Mouse (Mus musculus) lung, embryonic 14.5 days (tissue): ENCODE measurements at regions not wholly inside any gene's neighbourhood (a gene's known extent, or its start where the extent isn't known, plus 50 kb on each side); places are given as distances from the start of the nearest gene placed in this dataset.

Experiments used
- ATAC-seq: fragments of 200-750 bp; cut with Nextera tagmentation; 2 replicates; pipeline ENCODE4 v1.8.0; 2017; ENCODE audit warnings: mild to moderate bottlenecking, moderate TSS enrichment, moderate library complexity; ENCODE audit not compliant: insufficient read depth
- DNase-seq: peaks from one replicate; pipeline ENCODE4 v3.0.0-alpha.2; 2015
- H3K27ac ChIP-seq: fragments of 300-500 bp; sonication (generic); 2 replicates; pipeline ENCODE4 v1.5.1; 2014; ENCODE audit warnings: low read depth, mild to moderate bottlenecking, moderate library complexity
- H3K27me3 ChIP-seq: fragments of 300-500 bp; sonication (generic); 2 replicates; pipeline ENCODE4 v1.6.1; 2014; ENCODE audit warnings: low read length, control low read depth; ENCODE audit not compliant: insufficient read depth
- H3K36me3 ChIP-seq: fragments of 300-500 bp; sonication (generic); 2 replicates; pipeline ENCODE4 v1.6.1; 2014; ENCODE audit warnings: control low read depth; ENCODE audit not compliant: insufficient read depth
- H3K4me1 ChIP-seq: fragments of 300-500 bp; sonication (generic); 2 replicates; pipeline ENCODE4 v1.6.1; 2014; ENCODE audit warnings: antibody characterized with exemption, control low read depth; ENCODE audit not compliant: insufficient read depth
- H3K4me2 ChIP-seq: fragments of 300-500 bp; sonication (generic); 2 replicates; pipeline ENCODE4 v1.6.1; 2014; ENCODE audit warnings: mild to moderate bottlenecking
- H3K4me3 ChIP-seq: fragments of 300-500 bp; sonication (generic); 2 replicates; pipeline ENCODE4 v1.5.1; 2014; ENCODE audit warnings: low read depth, low read length
- H3K9ac ChIP-seq: fragments of 300-500 bp; sonication (generic); 2 replicates; pipeline ENCODE4 v1.6.1; 2014
- H3K9me3 ChIP-seq: fragments of 300-500 bp; sonication (generic); 2 replicates; pipeline ENCODE4 v1.6.1; 2016; ENCODE audit warnings: low read depth, low read length, control low read depth
- CTCF ChIP-seq: IDR thresholded peaks from 2 replicates; pipeline ENCODE4 v1.5.1; 2016; ENCODE audit warnings: antibody characterized with exemption, low read depth
- WGBS: fragments of 180-500 bp; shearing (Covaris S2); extraction: QIAGEN DNeasy Blood & Tissue Kit; methylation state at CpG from one replicate; pipeline ENCODE4 v1.1.7; 2014; 5-methylcytosine and 5-hydroxymethylcytosine counted together

DNA sequence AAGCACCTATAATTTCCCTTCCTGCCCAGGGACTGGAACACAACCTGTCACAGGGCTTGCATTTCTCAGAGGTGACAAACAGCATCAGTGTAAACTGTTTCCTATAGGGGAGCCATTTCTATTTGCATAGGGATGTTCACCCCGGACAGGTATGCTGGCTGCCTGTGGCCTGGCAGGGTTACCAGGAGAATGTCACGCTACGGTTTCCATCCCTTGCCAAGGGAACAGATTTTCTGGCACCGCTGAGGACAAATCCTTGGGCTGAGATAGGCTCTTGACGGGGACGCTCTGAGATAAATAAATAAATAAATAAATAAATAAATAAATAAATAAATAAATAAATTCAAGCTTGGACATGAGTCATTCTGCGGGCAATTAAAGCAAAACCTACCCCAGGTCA lies 308.0 kb downstream of the Gm45692 start:
- no peak for ATAC-seq
- Histone ChIP-seq H3K4me3 (no peak overlapping the region), H3K9ac (no peak overlapping the region), H3K9me3 (no peaks in the 10 kb centered on the region), H3K36me3 (no peaks in the 10 kb centered on the region), H3K27ac (no peak overlapping the region), H3K4me1 (no peaks in the 10 kb centered on the region), H3K27me3 (no peaks in the 10 kb centered on the region), H3K4me2 (no peak overlapping the region)
- 90% methylated on average over 7 of the region's 7 CpGs for WGBS
- no peak for DNase-seq
- TF ChIP-seq CTCF = no peak

- no peaks in the 10 kb centered on the region for H3K27me3 ChIP-seq
- 78% methylated on average over 8 of the region's 8 CpGs for WGBS
- TF ChIP-seq CTCF = no peak
- H3K36me3 ChIP-seq = no peaks in the 10 kb centered on the region
- H3K27ac ChIP-seq = no peak overlapping the region
- H3K9me3 ChIP-seq = no peaks in the 10 kb centered on the region
- ATAC-seq (no peak), DNase-seq (no peak)
- no peak overlapping the region for H3K9ac ChIP-seq
- H3K4me3 ChIP-seq = no peak overlapping the region
- H3K4me2 ChIP-seq = no peak overlapping the region
- no peaks in the 10 kb centered on the region for H3K4me1 ChIP-seq
Observed at GRCm38 (mm10) chr8:26429751-26430327, 310.5 kb downstream of the Gm45692 start.

DNA sequence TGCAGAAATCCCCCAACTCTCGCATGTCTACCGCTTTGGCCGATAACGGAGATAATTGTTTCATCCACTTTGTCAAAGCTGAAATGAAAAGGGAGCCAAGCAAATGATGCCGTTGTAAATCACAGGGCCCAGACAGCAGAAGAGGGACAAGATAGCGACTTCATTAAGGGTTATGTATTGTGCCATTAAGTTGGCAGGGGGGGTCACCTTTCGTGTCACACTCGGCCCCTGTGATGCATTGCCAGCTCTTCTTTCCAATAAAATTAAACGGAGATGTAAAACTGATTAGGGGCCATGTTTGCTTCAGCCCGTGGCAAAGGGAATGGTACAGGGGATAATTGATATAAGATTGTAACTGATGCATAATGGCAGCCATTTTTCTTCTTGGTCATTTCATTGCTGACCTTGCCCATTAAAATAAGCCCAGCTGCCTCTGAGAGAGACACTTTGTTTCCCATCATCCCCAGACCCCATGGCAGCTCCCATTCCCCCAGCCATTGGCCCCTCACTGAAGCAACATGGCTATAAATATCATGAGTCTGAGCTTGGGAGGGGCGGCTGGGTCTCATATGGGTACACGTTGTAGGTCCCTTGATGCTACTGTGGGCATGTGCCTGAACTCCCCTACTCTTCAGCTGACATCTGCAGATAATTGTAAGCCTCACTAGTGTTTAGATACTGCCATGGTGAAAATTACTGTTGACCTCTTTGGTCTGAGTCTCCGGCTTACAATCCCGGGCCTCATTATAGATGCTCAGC lies 313.0 kb downstream of the Gm45692 start:
- no peak overlapping the region for H3K9ac ChIP-seq
- no peaks in the 10 kb centered on the region for H3K36me3 ChIP-seq
- H3K4me2 ChIP-seq = no peak overlapping the region
- H3K4me3 ChIP-seq = no peak overlapping the region
- no peak for DNase-seq
- no peaks in the 10 kb centered on the region for H3K4me1 ChIP-seq
- H3K27ac ChIP-seq = no peak overlapping the region
- H3K27me3 ChIP-seq = no peaks in the 10 kb centered on the region
- 83% methylated on average over 14 of the region's 14 CpGs for WGBS
- no peaks in the 10 kb centered on the region for H3K9me3 ChIP-seq
- ATAC-seq = no peak
- TF ChIP-seq CTCF = no peak

GRCm38 (mm10) chr8:26436236-26436635 lies 316.9 kb downstream of the Gm45692 start:
- no peaks in the 10 kb centered on the region for H3K9me3 ChIP-seq
- H3K27ac ChIP-seq = no peak overlapping the region
- H3K4me3 ChIP-seq = no peak overlapping the region
- H3K9ac ChIP-seq = no peak overlapping the region
- TF ChIP-seq CTCF = no peak
- H3K36me3 ChIP-seq = no peaks in the 10 kb centered on the region
- peaks cover 5% of the 10 kb centered on the region; the same call in 1 of the 2 replicates for H3K27me3 ChIP-seq
- H3K4me1 ChIP-seq = peaks cover 4% of the 10 kb centered on the region; the same call in 1 of the 2 replicates
- WGBS = 83% methylated on average over 11 of the region's 11 CpGs
- DNase-seq = no peak
- H3K4me2 ChIP-seq = no peak overlapping the region
- no peak for ATAC-seq

DNA sequence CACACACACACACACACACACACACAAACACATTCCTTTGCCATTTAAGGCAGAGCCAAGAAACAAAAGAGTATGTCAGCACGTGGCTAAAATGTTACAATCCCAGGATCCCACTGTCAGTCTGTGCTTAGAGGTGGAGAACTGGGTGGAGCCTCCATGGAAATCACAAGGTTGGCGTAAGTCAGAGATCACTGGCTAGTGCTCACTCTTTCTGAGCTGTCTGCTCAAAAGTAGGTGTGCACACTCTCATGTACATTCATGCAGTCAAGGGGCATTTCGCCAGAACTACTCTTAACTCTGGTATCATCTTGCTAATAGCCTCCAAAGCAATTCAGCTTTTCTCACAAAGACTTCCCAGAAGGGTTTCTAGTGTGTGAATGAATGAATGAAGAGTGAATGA lies 318.2 kb downstream of the Gm45692 start:
- Histone ChIP-seq H3K36me3 (no peaks in the 10 kb centered on the region), H3K9me3 (no peaks in the 10 kb centered on the region), H3K9ac (no peak overlapping the region), H3K27me3 (peaks cover 5% of the 10 kb centered on the region; the same call in 1 of the 2 replicates), H3K4me2 (no peak overlapping the region), H3K27ac (no peak overlapping the region), H3K4me3 (no peak overlapping the region), H3K4me1 (peaks cover 4% of the 10 kb centered on the region; the same call in 1 of the 2 replicates)
- no peak for ATAC-seq
- no peak for TF ChIP-seq CTCF
- WGBS = 62% methylated on average over 3 of the region's 3 CpGs
- DNase-seq = no peak

GRCm38 (mm10) chr8:26438246-26438862 lies 319.0 kb downstream of the Gm45692 start:
- ATAC-seq (no peak), DNase-seq (no peak)
- H3K4me3 ChIP-seq = no peak overlapping the region
- H3K9me3 ChIP-seq = no peaks in the 10 kb centered on the region
- TF ChIP-seq CTCF = no peak
- H3K27me3 ChIP-seq = peaks cover 5% of the 10 kb centered on the region; the same call in 1 of the 2 replicates
- peaks cover 4% of the 10 kb centered on the region; the same call in 1 of the 2 replicates for H3K4me1 ChIP-seq
- H3K4me2 ChIP-seq = peak overlapping the region; percentile 54
- no peak overlapping the region for H3K9ac ChIP-seq
- H3K27ac ChIP-seq = no peak overlapping the region
- H3K36me3 ChIP-seq = no peaks in the 10 kb centered on the region
- 49% methylated on average over 15 of the region's 15 CpGs for WGBS

- H3K27ac ChIP-seq = no peak overlapping the region
- WGBS = 19% methylated on average over 16 of the region's 16 CpGs
- peak overlapping the region; percentile 20; the same call in 1 of the 2 replicates for H3K9ac ChIP-seq
- H3K4me3 ChIP-seq = no peak overlapping the region
- no peaks in the 10 kb centered on the region for H3K9me3 ChIP-seq
- H3K36me3 ChIP-seq = no peaks in the 10 kb centered on the region
- peaks cover 4% of the 10 kb centered on the region; the same call in 1 of the 2 replicates for H3K4me1 ChIP-seq
- H3K27me3 ChIP-seq = peaks cover 5% of the 10 kb centered on the region; the same call in 1 of the 2 replicates
- H3K4me2 ChIP-seq = peak overlapping the region; percentile 54
- DNase-seq = peak; percentile 42
- ATAC-seq = no peak
- no peak for TF ChIP-seq CTCF
Observed at GRCm38 (mm10) chr8:26438877-26439276, 319.5 kb downstream of the Gm45692 start.
